Mouse (Mus musculus): ENCODE measurements at regions not wholly inside any gene's neighbourhood (a gene's known extent, or its start where the extent isn't known, plus 50 kb on each side); places are given as distances from the start of the nearest gene placed in this dataset.
A peak's percentile ranks its signal among the peaks of the same experiment; 100 is the strongest.

- DNase-seq (ENCODE audit: low spot score) = no peak
These were observed 110.7 kb upstream of the Ptpn1 start for GRCm38 (mm10) chr2:167821186-167821585.

GRCm38 (mm10) chr2:167818799-167819198 lies 113.1 kb upstream of the Ptpn1 start:
- DNase-seq (ENCODE audit: low spot score) = no peak

GRCm38 (mm10) chr2:167817030-167817429 lies 114.8 kb upstream of the Ptpn1 start:
- no peak for DNase-seq (ENCODE audit: low spot score)

GRCm38 (mm10) chr2:167815123-167815522 lies 116.7 kb upstream of the Ptpn1 start:
- no peak for DNase-seq (ENCODE audit: low spot score)

GRCm38 (mm10) chr2:167809256-167809655 lies 119.6 kb upstream of the Tmem189 start:
- DNase-seq (ENCODE audit: low spot score) = no peak

- DNase-seq (ENCODE audit: low spot score) = peak; percentile 68
These were observed 116.1 kb upstream of the Tmem189 start for GRCm38 (mm10) chr2:167805629-167806304.

GRCm38 (mm10) chr2:167804493-167805227 lies 115.0 kb upstream of the Tmem189 start:
- DNase-seq (ENCODE audit: low spot score) = peak; percentile 40

GRCm38 (mm10) chr2:167802494-167802893 lies 112.9 kb upstream of the Tmem189 start:
- no peak for DNase-seq (ENCODE audit: low spot score)

- no peak for DNase-seq (ENCODE audit: low spot score)
These were observed 111.8 kb upstream of the Tmem189 start for GRCm38 (mm10) chr2:167801389-167801788.

- DNase-seq (ENCODE audit: low spot score) = no peak
These were observed 111.1 kb upstream of the Tmem189 start for GRCm38 (mm10) chr2:167800648-167801245.

GRCm38 (mm10) chr2:167799629-167800387 lies 110.2 kb upstream of the Tmem189 start:
- no peak for DNase-seq (ENCODE audit: low spot score)

GRCm38 (mm10) chr2:167798969-167799513 lies 109.4 kb upstream of the Tmem189 start:
- no peak for DNase-seq (ENCODE audit: low spot score)

GRCm38 (mm10) chr2:167798076-167798782 lies 108.6 kb upstream of the Tmem189 start:
- DNase-seq (ENCODE audit: low spot score) = no peak

GRCm38 (mm10) chr2:167795491-167795890 lies 105.9 kb upstream of the Tmem189 start:
- DNase-seq (ENCODE audit: low spot score) = no peak

GRCm38 (mm10) chr2:167793916-167794315 lies 104.3 kb upstream of the Tmem189 start:
- DNase-seq (ENCODE audit: low spot score) = no peak

GRCm38 (mm10) chr2:167792753-167793152 lies 103.1 kb upstream of the Tmem189 start:
- no peak for DNase-seq (ENCODE audit: low spot score)

GRCm38 (mm10) chr2:167792330-167792729 lies 102.7 kb upstream of the Tmem189 start:
- DNase-seq (ENCODE audit: low spot score) = no peak

GRCm38 (mm10) chr2:167789471-167789923 lies 99.9 kb upstream of the Tmem189 start:
- no peak for DNase-seq (ENCODE audit: low spot score)

- DNase-seq (ENCODE audit: low spot score) = no peak
These were observed 97.3 kb upstream of the Tmem189 start for GRCm38 (mm10) chr2:167786951-167787350.

GRCm38 (mm10) chr2:167784353-167784752 lies 94.7 kb upstream of the Tmem189 start:
- DNase-seq (ENCODE audit: low spot score) = no peak

- DNase-seq (ENCODE audit: low spot score) = no peak
These were observed 93.8 kb upstream of the Tmem189 start for GRCm38 (mm10) chr2:167783374-167783773.

Measured in T-cell, adult 2 months (primary cell).